Mouse (Mus musculus) embryonic fibroblast, embryonic 13.5 days (primary cell): Measurements from ENCODE around the gene Afg3l1.

Experiments used
- CTCF ChIP-seq: IDR thresholded peaks from 2 replicates; pipeline ENCODE4 v1.5.1; 2011; ENCODE audit warnings: mild to moderate bottlenecking, control low read depth, low read length, moderate library complexity, borderline replicate concordance; ENCODE audit not compliant: insufficient read depth
- POLR2A ChIP-seq: IDR thresholded peaks from 2 replicates; pipeline ENCODE4 v1.6.1; 2011; ENCODE audit warnings: low read depth, mild to moderate bottlenecking, control low read depth, low read length, moderate library complexity

DNA sequence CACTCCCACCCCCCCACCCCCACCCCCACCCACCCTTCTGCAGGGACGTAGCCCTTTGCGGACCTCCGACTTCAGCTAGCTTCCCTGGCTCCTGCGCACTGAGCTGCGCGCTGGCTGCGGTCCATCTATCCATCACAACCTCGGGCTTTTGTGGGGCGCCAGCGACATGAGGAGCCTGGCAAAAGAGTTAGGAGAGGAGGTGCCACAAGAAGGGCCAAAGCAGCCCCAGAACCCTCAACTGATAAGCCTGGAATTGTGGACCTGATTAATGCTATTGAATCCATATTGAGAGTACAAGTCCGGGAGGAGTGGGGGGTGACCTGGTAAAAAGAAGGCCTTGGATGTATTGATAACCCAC is 37.8 kb downstream of the Afg3l1 start:
- TF ChIP-seq POLR2A: no peak
- TF ChIP-seq CTCF: no peak
